Comparison of ENCODE assay signal across 23 mouse cellular contexts in the genomic region with DNA sequence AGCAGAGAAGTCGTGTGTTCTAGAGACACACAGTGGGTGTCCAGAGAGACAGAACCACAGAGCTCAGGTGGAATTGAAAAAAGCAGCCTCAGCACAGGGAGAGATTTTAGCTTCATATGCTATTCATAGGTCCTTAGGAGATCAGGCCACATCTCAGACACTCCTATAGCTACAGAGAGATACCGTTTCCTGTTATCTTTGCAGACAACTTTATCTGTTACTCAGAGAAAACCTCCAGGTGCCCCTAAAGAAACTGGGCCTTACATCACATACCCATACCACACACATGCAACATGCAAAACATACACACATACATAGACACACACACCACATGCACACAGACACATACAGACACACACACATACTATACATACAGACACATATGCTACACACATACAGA. TPM values are rescaled to one million over a fixed set of nuclear protein-coding genes. Genes with fewer than 3 reads are reported as not detected.
DNase-seq lines count a peak whose midpoint lies in the region; ATAC-seq and TF ChIP-seq lines count a peak whose summit lies in the region.
"Had no signal": no experiment of that assay in that cellular context is flagged by ENCODE, and none has a peak within 500 bp of the region (broad histone marks: within the 10 kb centered on the region; RNA-seq: fewer than 3 reads in every experiment).

No protein-coding gene starts in this region.

- no peak for DNase-seq in heart, embryonic 10.5 days (ENCODE audit: low spot score)
- DNase-seq in heart, postnatal 10 days: no peak
- peak; percentile 37 for DNase-seq in thymus, postnatal 0 days (ENCODE audit: low spot score)
- DNase-seq in thymus, adult 18-20 months: no peak
- DNase-seq in MEL (ENCODE audit: low read depth, low spot score): no peak
- no peak for DNase-seq in layer of hippocampus, postnatal 14 days (ENCODE audit: low spot score in 2 of 2)
- DNase-seq: adrenal gland, adult 8-10 months; adrenal gland, postnatal 14 days; adrenal gland, postnatal 36 days; B cell, adult 2 months; cerebellum, adult 11-12 months; cerebellum, adult 2 months; cerebellum, adult 9-10 months; cerebellum, postnatal 10 days; cerebellum, postnatal 25 days; forebrain, postnatal 0 days had no signal

- H3K27me3 ChIP-seq in heart, embryonic 10.5 days (ENCODE audit: insufficient read depth, poor library complexity, severe bottlenecking): no peaks in the 10 kb centered on the region
- no peaks in the 10 kb centered on the region for H3K27me3 ChIP-seq in MEL (ENCODE audit: control insufficient read depth in 1 of 2, insufficient read depth in 2 of 2, low read length in 2 of 2)
- H3K27me3 ChIP-seq in liver, embryonic 12.5 days (replicated peaks): peaks cover 14% of the 10 kb centered on the region; the same call in 1 of the 2 replicates
- H3K27me3 ChIP-seq: CH12.LX; embryonic facial prominence, embryonic 12.5 days; forebrain, embryonic 13.5 days; forebrain, embryonic 15.5 days had no signal

- H3K27ac ChIP-seq in heart, embryonic 10.5 days: 0 out of 2 replicates have a peak overlapping the region, but pooled peaks have one; percentile 17
- H3K27ac ChIP-seq in MEL (ENCODE audit: control insufficient read depth, low read depth, low read length): 0 out of 2 replicates have a peak overlapping the region, but pooled peaks have one; percentile 11
- H3K27ac ChIP-seq in liver, embryonic 12.5 days: no peak overlapping the region
- H3K27ac ChIP-seq: embryonic facial prominence, embryonic 10.5 days; embryonic facial prominence, embryonic 12.5 days; forebrain, embryonic 13.5 days; forebrain, embryonic 15.5 days had no signal

- no peak overlapping the region for H3K4me3 ChIP-seq in heart, embryonic 10.5 days
- no peak overlapping the region for H3K4me3 ChIP-seq in MEL (ENCODE audit: control insufficient read depth in 1 of 2, insufficient read depth in 1 of 2, low read depth in 2 of 2, low read length in 2 of 2)
- H3K4me3 ChIP-seq in liver, embryonic 12.5 days: no peak overlapping the region
- H3K4me3 ChIP-seq: embryonic facial prominence, embryonic 10.5 days; embryonic facial prominence, embryonic 12.5 days; forebrain, embryonic 13.5 days; forebrain, embryonic 15.5 days had no signal

- H3K4me2 ChIP-seq in liver, embryonic 12.5 days: no peak overlapping the region
- H3K4me2 ChIP-seq: embryonic facial prominence, embryonic 12.5 days; forebrain, embryonic 13.5 days; forebrain, embryonic 15.5 days had no signal

- H3K36me3 ChIP-seq in heart, embryonic 10.5 days: no peaks in the 10 kb centered on the region
- peaks cover 0 to 12% of the 10 kb centered on the region in 2 experiments; a peak in 2 of 4 replicates for H3K36me3 ChIP-seq in MEL (ENCODE audit: control insufficient read depth in 1 of 2, insufficient read depth in 2 of 2, low read length in 2 of 2)
- no peaks in the 10 kb centered on the region for H3K36me3 ChIP-seq in liver, embryonic 12.5 days
- H3K36me3 ChIP-seq: embryonic facial prominence, embryonic 10.5 days; embryonic facial prominence, embryonic 12.5 days; forebrain, embryonic 15.5 days; G1E had no signal

- peak in 1 of 2 experiments; percentile 30; a peak in 1 of 4 replicates for TF ChIP-seq EP300 in MEL (IDR thresholded peaks at IDR 0.05; ENCODE audit: low read depth in 1 of 2, low read length in 2 of 2)

- no peak for TF ChIP-seq POLR2A in MEL (IDR thresholded peaks at IDR 0.05; ENCODE audit: control insufficient read depth in 1 of 2, insufficient read depth in 1 of 2, low read depth in 1 of 2, low read length in 2 of 2, poor library complexity in 1 of 2)

- H3K9me3 ChIP-seq in heart, embryonic 10.5 days: no peaks in the 10 kb centered on the region
- H3K9me3 ChIP-seq in MEL (replicated peaks; ENCODE audit: insufficient read depth, low read length): no peaks in the 10 kb centered on the region
- H3K9me3 ChIP-seq in liver, embryonic 12.5 days (replicated peaks): no peaks in the 10 kb centered on the region
- H3K9me3 ChIP-seq: embryonic facial prominence, embryonic 10.5 days; embryonic facial prominence, embryonic 12.5 days; forebrain, embryonic 13.5 days; forebrain, embryonic 15.5 days; G1E had no signal

- no peak for ATAC-seq in liver, embryonic 12.5 days
- ATAC-seq: forebrain, embryonic 13.5 days; forebrain, embryonic 15.5 days; forebrain, postnatal 0 days had no signal

- no peak for TF ChIP-seq RAD21 in MEL (IDR thresholded peaks at IDR 0.05; ENCODE audit: low read depth, low read length)

- 48% methylated on average over 2 of the region's 2 CpGs for WGBS in heart, embryonic 10.5 days
- 40% methylated on average over 2 of the region's 2 CpGs for WGBS in liver, embryonic 12.5 days (ENCODE audit: insufficient replicate concordance)

- H3K9ac ChIP-seq in MEL (ENCODE audit: control insufficient read depth, low read depth, low read length, poor library complexity, severe bottlenecking): no peak overlapping the region
- no peak overlapping the region for H3K9ac ChIP-seq in liver, embryonic 12.5 days
- H3K9ac ChIP-seq: embryonic facial prominence, embryonic 12.5 days; forebrain, embryonic 13.5 days; forebrain, embryonic 15.5 days; forebrain, postnatal 0 days had no signal

- TF ChIP-seq CTCF in MEL (IDR thresholded peaks at IDR 0.05 in 2 of 3, conservative IDR thresholded peaks at IDR 0.05 in 1 of 3; ENCODE audit: control insufficient read depth in 1 of 3, insufficient read depth in 1 of 3, low read depth in 2 of 3, low read length in 3 of 3, poor library complexity in 1 of 3, severe bottlenecking in 1 of 3): no peak

- intact Hi-C loops in heart, postnatal 10 days (cut with DNase I): no loop called here

- peaks cover 16% of the 10 kb centered on the region for H3K4me1 ChIP-seq in heart, embryonic 10.5 days
- peaks cover 14 to 19% of the 10 kb centered on the region in 2 experiments for H3K4me1 ChIP-seq in MEL (ENCODE audit: control insufficient read depth in 1 of 2, insufficient read depth in 2 of 2, low read length in 2 of 2)
- H3K4me1 ChIP-seq in liver, embryonic 12.5 days: peaks cover 18% of the 10 kb centered on the region
- H3K4me1 ChIP-seq: embryonic facial prominence, embryonic 12.5 days; forebrain, embryonic 15.5 days had no signal

- H3K79me2 ChIP-seq in MEL (ENCODE audit: control insufficient read depth, insufficient read depth, low read length, poor library complexity): no peaks in the 10 kb centered on the region

TF ChIP-seq in MEL, 35 proteins besides CTCF, POLR2A, EP300 and RAD21:
- TF ChIP-seq USF1 (IDR thresholded peaks at IDR 0.05; ENCODE audit: low read depth, low read length): peak; percentile 20; the same call in 1 of the 2 replicates
- TF ChIP-seq ZMIZ1 (IDR thresholded peaks at IDR 0.05; ENCODE audit: low read depth, low read length): no peak
- TF ChIP-seq TCF12 (IDR thresholded peaks at IDR 0.05; ENCODE audit: low read depth, low read length): peak; percentile 55; the same call in 1 of the 2 replicates
- TF ChIP-seq BHLHE40 (IDR thresholded peaks at IDR 0.05; ENCODE audit: borderline replicate concordance, low read depth, low read length): peak; percentile 10; the same call in 1 of the 2 replicates
- TF ChIP-seq ETS1 (IDR thresholded peaks at IDR 0.05; ENCODE audit: low read depth, low read length): peak; percentile 45
- TF ChIP-seq GATA1 (IDR thresholded peaks at IDR 0.05; ENCODE audit: low read depth, low read length): peak; percentile 66
- no peak for TF ChIP-seq GABPA (IDR thresholded peaks at IDR 0.05; ENCODE audit: low read depth, low read length)

RNA-seq across cellular contexts. Expression of a gene that starts 5.4 kb away (rescaled TPM):
- polyA plus RNA-seq in heart, embryonic 10.5 days (2016; fragmentation: Nextera tagmentation; extraction: Ambion mirVana): 0.33 and 0.47 TPM in 2 replicates
- total RNA-seq in heart, postnatal 10 days (2021): 1 to 10 TPM; 3.5 to 5.2 TPM
- polyA plus RNA-seq in thymus, postnatal 0 days (2015; fragmentation: Nextera tagmentation; extraction: Ambion mirVana): 8.2 and 8.8 TPM in 2 replicates
- 25.3 and 29.3 TPM in 2 replicates for total RNA-seq in MEL (2012; rRNA removed)
- polyA plus RNA-seq in MEL (2012; ENCODE audit: insufficient read depth in 1 of 2, insufficient read length in 2 of 2, low read depth in 1 of 2, low replicate concordance in 2 of 2, missing spikeins in 1 of 2): 100 to 1,000 TPM in 1 of 2 experiments, 10 to 100 TPM in 1; 40.8 to 254 TPM
- 1 to 10 TPM; 7.8 TPM for total RNA-seq in layer of hippocampus, postnatal 14 days (2021)
- 1.1 and 1.2 TPM in 2 replicates for polyA plus RNA-seq in liver, embryonic 12.5 days (2016; fragmentation: Nextera tagmentation; extraction: Ambion mirVana)

RNA-seq across cellular contexts. Expression of a gene that starts 24.0 kb away (rescaled TPM):
- 25.2 and 35.2 TPM in 2 replicates for polyA plus RNA-seq in heart, embryonic 10.5 days (2016; fragmentation: Nextera tagmentation; extraction: Ambion mirVana)
- total RNA-seq in heart, postnatal 10 days (2021): 10 to 100 TPM; 51.7 to 53.1 TPM
- 10.9 and 12.5 TPM in 2 replicates for polyA plus RNA-seq in thymus, postnatal 0 days (2015; fragmentation: Nextera tagmentation; extraction: Ambion mirVana)
- 1.5 TPM in 2 replicates for total RNA-seq in MEL (2012; rRNA removed)
- 1 to 10 TPM in 1 of 2 experiments, not detected in 1; 1.9 TPM for polyA plus RNA-seq in MEL (2012; ENCODE audit: insufficient read depth in 1 of 2, insufficient read length in 2 of 2, low read depth in 1 of 2, low replicate concordance in 2 of 2, missing spikeins in 1 of 2)
- 10 to 100 TPM; 31.0 to 31.1 TPM for total RNA-seq in layer of hippocampus, postnatal 14 days (2021)
- 4.6 and 7.0 TPM in 2 replicates for polyA plus RNA-seq in liver, embryonic 12.5 days (2016; fragmentation: Nextera tagmentation; extraction: Ambion mirVana)
